Mouse (Mus musculus) adrenal gland, adult 8-10 months (tissue): ENCODE data around the gene Slc22a30. TPM values are rescaled to one million over a fixed set of nuclear protein-coding genes. Genes with fewer than 3 reads are reported as not detected.
"Not testable (repeated sequence)": the region's sequence is repeated elsewhere in the genome, so short reads cannot be mapped to it uniquely, and the experiment has no call there.

Experiments
- DNase-seq: peaks from one replicate; pipeline ENCODE4 v3.0.0; 2022
- total RNA-seq, 4 experiments: library from RNA; stranded (reverse); gene quantifications; 2 replicates each; pipeline ENCODE4 v1.2.4; 2022

Gene Slc22a30
- total RNA-seq: not detected

- not testable (repeated sequence) for DNase-seq
Measured at GRCm38 (mm10) chr19:8405011-8405410, at the start of gene Slc22a30. Gene Slc22a30, minus strand, starts transcription at chr19:8405111.

GRCm38 (mm10) chr19:8448321-8448720 is 43.4 kb upstream of the Slc22a30 start:
- no peak for DNase-seq

GRCm38 (mm10) chr19:8447516-8447915 is 42.6 kb upstream of the Slc22a30 start:
- no peak for DNase-seq

GRCm38 (mm10) chr19:8431051-8431662 is 26.2 kb upstream of the Slc22a30 start:
- DNase-seq: no peak

GRCm38 (mm10) chr19:8407290-8408021 is 2.5 kb upstream of the Slc22a30 start:
- not testable (repeated sequence) for DNase-seq

Other genes starting within 250 kb of the Slc22a30 start
- under 1 TPM in 2 of 4 experiments, not detected in 2; 0.32 to 0.38 TPM for gene Slc22a29, start 186.2 kb downstream of the Slc22a30 start, total RNA-seq
- gene Slc22a8, start 186.1 kb upstream of the Slc22a30 start, total RNA-seq: under 1 TPM in 3 of 4 experiments, not detected in 1; 0.07 to 0.40 (median 0.15) TPM
- not detected for gene Slc22a6, start 212.9 kb upstream of the Slc22a30 start, total RNA-seq